Mouse (Mus musculus): ENCODE data around the gene H2-M2. TPM values are rescaled to one million over a fixed set of nuclear protein-coding genes. Genes with fewer than 3 reads are reported as not detected.
"Not testable (repeated sequence)": the region's sequence is repeated elsewhere in the genome, so short reads cannot be mapped to it uniquely, and the experiment has no call there.

H2-M2 gene
- not detected in 2 replicates for polyA plus RNA-seq (2014; fragmentation: Nextera tagmentation; extraction: Ambion mirVana)

GRCm38 (mm10) chr17:37483452-37483851 is at the start of gene H2-M2:
Gene H2-M2 (minus strand): TSS chr17:37483552.
- Histone ChIP-seq H3K4me3 (ENCODE audit: low read depth, low read length) (no peak within 1 kb of the TSS), H3K9ac (ENCODE audit: low read length) (no peak within 1 kb of the TSS), H3K4me2 (ENCODE audit: low read length) (no peak within 1 kb of the TSS), H3K9me3 (replicated peaks; ENCODE audit: control insufficient read depth, low read length) (0 out of 2 replicates have a peak, but pooled peaks cover 2% of the 10 kb centered on the region), H3K36me3 (ENCODE audit: control insufficient read depth, insufficient read depth, low read length) (no peaks in the 10 kb centered on the region), H3K27ac (ENCODE audit: low read depth, low read length) (no peak within 1 kb of the TSS), H3K27me3 (replicated peaks; ENCODE audit: control insufficient read depth, insufficient read depth, low read length) (no peaks in the 10 kb centered on the region), H3K4me1 (ENCODE audit: control insufficient read depth, insufficient read depth, low read length) (no peaks in the 10 kb centered on the region)
- 82% methylated on average over 2 of the region's 2 CpGs for WGBS
- no peak for ATAC-seq
- DNase-seq (ENCODE audit: low spot score), result no peak

- WGBS, result 72% methylated on average over 1 of the region's 1 CpGs
Measured at GRCm38 (mm10) chr17:37525427-37525826, 42.1 kb upstream of the H2-M2 start.

GRCm38 (mm10) chr17:37524612-37525011 is 41.3 kb upstream of the H2-M2 start:
- not testable (repeated sequence) for DNase-seq (ENCODE audit: low spot score)

More at GRCm38 (mm10) chr17:37525427-37525826, 42.1 kb upstream of the H2-M2 start:
- ATAC-seq; H3K27me3 ChIP-seq (replicated peaks; ENCODE audit: control insufficient read depth, insufficient read depth, low read length); H3K9ac ChIP-seq (ENCODE audit: low read length); H3K36me3 ChIP-seq (ENCODE audit: control insufficient read depth, insufficient read depth, low read length); H3K4me1 ChIP-seq (ENCODE audit: control insufficient read depth, insufficient read depth, low read length); H3K27ac ChIP-seq (ENCODE audit: low read depth, low read length); H3K4me3 ChIP-seq (ENCODE audit: low read depth, low read length); H3K4me2 ChIP-seq (ENCODE audit: low read length); H3K9me3 ChIP-seq (replicated peaks; ENCODE audit: control insufficient read depth, low read length); DNase-seq (ENCODE audit: low spot score): not testable (repeated sequence)

GRCm38 (mm10) chr17:37507730-37508129 is 24.4 kb upstream of the H2-M2 start, which contains the start of gene Olfr111:
Gene Olfr111 (plus strand): TSS chr17:37508030.
- no peak within 1 kb of the TSS for H3K4me2 ChIP-seq (ENCODE audit: low read length)
- H3K9ac ChIP-seq (ENCODE audit: low read length), result no peak within 1 kb of the TSS
- H3K9me3 ChIP-seq (replicated peaks; ENCODE audit: control insufficient read depth, low read length), result no peaks in the 10 kb centered on the region
- ATAC-seq, result no peak
- no peak within 1 kb of the TSS for H3K27ac ChIP-seq (ENCODE audit: low read depth, low read length)
- H3K36me3 ChIP-seq (ENCODE audit: control insufficient read depth, insufficient read depth, low read length), result no peaks in the 10 kb centered on the region
- no peaks in the 10 kb centered on the region for H3K27me3 ChIP-seq (replicated peaks; ENCODE audit: control insufficient read depth, insufficient read depth, low read length)
- WGBS, result 93% methylated on average over 4 of the region's 4 CpGs
- H3K4me1 ChIP-seq (ENCODE audit: control insufficient read depth, insufficient read depth, low read length), result no peaks in the 10 kb centered on the region
- DNase-seq (ENCODE audit: low spot score), result no peak
- H3K4me3 ChIP-seq (ENCODE audit: low read depth, low read length), result no peak within 1 kb of the TSS

More at GRCm38 (mm10) chr17:37524612-37525011, 41.3 kb upstream of the H2-M2 start:
- H3K4me3 ChIP-seq (ENCODE audit: low read depth, low read length); H3K36me3 ChIP-seq (ENCODE audit: control insufficient read depth, insufficient read depth, low read length); H3K9ac ChIP-seq (ENCODE audit: low read length); H3K27ac ChIP-seq (ENCODE audit: low read depth, low read length); ATAC-seq; H3K9me3 ChIP-seq (replicated peaks; ENCODE audit: control insufficient read depth, low read length); H3K27me3 ChIP-seq (replicated peaks; ENCODE audit: control insufficient read depth, insufficient read depth, low read length); H3K4me2 ChIP-seq (ENCODE audit: low read length); H3K4me1 ChIP-seq (ENCODE audit: control insufficient read depth, insufficient read depth, low read length): not testable (repeated sequence)

- no peaks in the 10 kb centered on the region for H3K4me1 ChIP-seq (ENCODE audit: control insufficient read depth, insufficient read depth, low read length)
- no peak within 1 kb of the TSS for H3K4me2 ChIP-seq (ENCODE audit: low read length)
- no peak within 1 kb of the TSS for H3K9ac ChIP-seq (ENCODE audit: low read length)
- DNase-seq (ENCODE audit: low spot score) (no peak), ATAC-seq (no peak)
- no peak within 1 kb of the TSS for H3K4me3 ChIP-seq (ENCODE audit: low read depth, low read length)
- H3K9me3 ChIP-seq (replicated peaks; ENCODE audit: control insufficient read depth, low read length), result no peaks in the 10 kb centered on the region
- H3K27me3 ChIP-seq (replicated peaks; ENCODE audit: control insufficient read depth, insufficient read depth, low read length), result no peaks in the 10 kb centered on the region
- H3K27ac ChIP-seq (ENCODE audit: low read depth, low read length), result no peak within 1 kb of the TSS
- no peaks in the 10 kb centered on the region for H3K36me3 ChIP-seq (ENCODE audit: control insufficient read depth, insufficient read depth, low read length)
- 69% methylated on average over 1 of the region's 1 CpGs for WGBS
Measured at GRCm38 (mm10) chr17:37491930-37492518, 8.7 kb upstream of the H2-M2 start, which contains the start of gene Olfr110. Gene Olfr110 (plus strand): TSS chr17:37492468.

- Histone ChIP-seq H3K36me3 (ENCODE audit: control insufficient read depth, insufficient read depth, low read length) (no peaks in the 10 kb centered on the region), H3K9ac (ENCODE audit: low read length) (no peak within 1 kb of the TSS), H3K27me3 (replicated peaks; ENCODE audit: control insufficient read depth, insufficient read depth, low read length) (no peaks in the 10 kb centered on the region), H3K27ac (ENCODE audit: low read depth, low read length) (no peak within 1 kb of the TSS), H3K4me1 (ENCODE audit: control insufficient read depth, insufficient read depth, low read length) (no peaks in the 10 kb centered on the region), H3K9me3 (replicated peaks; ENCODE audit: control insufficient read depth, low read length) (no peaks in the 10 kb centered on the region), H3K4me3 (ENCODE audit: low read depth, low read length) (no peak within 1 kb of the TSS), H3K4me2 (ENCODE audit: low read length) (no peak within 1 kb of the TSS)
- 92% methylated on average over 1 of the region's 1 CpGs for WGBS
- DNase-seq (ENCODE audit: low spot score) (no peak), ATAC-seq (no peak)
Measured at GRCm38 (mm10) chr17:37458616-37459015, 24.7 kb downstream of the H2-M2 start, which contains the start of gene Olfr109. Gene Olfr109 (plus strand): TSS chr17:37458916.

- H3K4me3 ChIP-seq (ENCODE audit: low read depth, low read length), result no peak within 1 kb of the TSS
- no peak within 1 kb of the TSS for H3K9ac ChIP-seq (ENCODE audit: low read length)
- ATAC-seq (no peak), DNase-seq (ENCODE audit: low spot score) (no peak)
- no peaks in the 10 kb centered on the region for H3K27me3 ChIP-seq (replicated peaks; ENCODE audit: control insufficient read depth, insufficient read depth, low read length)
- 69% methylated on average over 1 of the region's 1 CpGs for WGBS
- no peaks in the 10 kb centered on the region for H3K4me1 ChIP-seq (ENCODE audit: control insufficient read depth, insufficient read depth, low read length)
- no peak within 1 kb of the TSS for H3K27ac ChIP-seq (ENCODE audit: low read depth, low read length)
- no peaks in the 10 kb centered on the region for H3K9me3 ChIP-seq (replicated peaks; ENCODE audit: control insufficient read depth, low read length)
- no peaks in the 10 kb centered on the region for H3K36me3 ChIP-seq (ENCODE audit: control insufficient read depth, insufficient read depth, low read length)
- H3K4me2 ChIP-seq (ENCODE audit: low read length), result no peak within 1 kb of the TSS
Measured at GRCm38 (mm10) chr17:37445180-37445579, 38.2 kb downstream of the H2-M2 start, which contains the start of gene Olfr108. Gene Olfr108 (plus strand): TSS chr17:37445480.

Other genes with a start within 250 kb of the H2-M2 start
- gene Olfr97, start 246.2 kb downstream of the H2-M2 start, polyA plus RNA-seq (2014; fragmentation: Nextera tagmentation; extraction: Ambion mirVana), result not detected in 2 replicates
- not detected in 2 replicates for gene Olfr98, start 219.8 kb downstream of the H2-M2 start, polyA plus RNA-seq (2014; fragmentation: Nextera tagmentation; extraction: Ambion mirVana)
- gene H2-M3, start 213.3 kb downstream of the H2-M2 start, polyA plus RNA-seq (2014; fragmentation: Nextera tagmentation; extraction: Ambion mirVana), result 1.1 and 1.2 TPM in 2 replicates
- gene Olfr99, start 200.1 kb downstream of the H2-M2 start, polyA plus RNA-seq (2014; fragmentation: Nextera tagmentation; extraction: Ambion mirVana), result not detected in 2 replicates
- gene Olfr101, start 179.2 kb downstream of the H2-M2 start, polyA plus RNA-seq (2014; fragmentation: Nextera tagmentation; extraction: Ambion mirVana), result not detected in 2 replicates
- gene Olfr102, start 166.5 kb downstream of the H2-M2 start, polyA plus RNA-seq (2014; fragmentation: Nextera tagmentation; extraction: Ambion mirVana), result not detected in 2 replicates
- not detected in 2 replicates for gene Olfr103, start 143.9 kb downstream of the H2-M2 start, polyA plus RNA-seq (2014; fragmentation: Nextera tagmentation; extraction: Ambion mirVana)
- gene Olfr104-ps, start 124.0 kb downstream of the H2-M2 start, polyA plus RNA-seq (2014; fragmentation: Nextera tagmentation; extraction: Ambion mirVana), result not detected in 2 replicates
- not detected in 2 replicates for gene Olfr105-ps, start 104.5 kb downstream of the H2-M2 start, polyA plus RNA-seq (2014; fragmentation: Nextera tagmentation; extraction: Ambion mirVana)
- gene Olfr106-ps, start 93.2 kb downstream of the H2-M2 start, polyA plus RNA-seq (2014; fragmentation: Nextera tagmentation; extraction: Ambion mirVana), result not detected in 2 replicates
- gene Olfr107, start 84.3 kb downstream of the H2-M2 start, polyA plus RNA-seq (2014; fragmentation: Nextera tagmentation; extraction: Ambion mirVana), result not detected in 2 replicates
- not detected in 2 replicates for gene Olfr108, start 38.1 kb downstream of the H2-M2 start, polyA plus RNA-seq (2014; fragmentation: Nextera tagmentation; extraction: Ambion mirVana)
- not detected in 2 replicates for gene Olfr109, start 24.6 kb downstream of the H2-M2 start, polyA plus RNA-seq (2014; fragmentation: Nextera tagmentation; extraction: Ambion mirVana)
- gene Olfr110, start 8.9 kb upstream of the H2-M2 start, polyA plus RNA-seq (2014; fragmentation: Nextera tagmentation; extraction: Ambion mirVana), result not detected in 2 replicates
- gene Olfr111, start 24.5 kb upstream of the H2-M2 start, polyA plus RNA-seq (2014; fragmentation: Nextera tagmentation; extraction: Ambion mirVana), result not detected in 2 replicates
- gene Olfr112, start 85.9 kb upstream of the H2-M2 start, polyA plus RNA-seq (2014; fragmentation: Nextera tagmentation; extraction: Ambion mirVana), result not detected in 2 replicates
- gene Olfr113, start 94.1 kb upstream of the H2-M2 start, polyA plus RNA-seq (2014; fragmentation: Nextera tagmentation; extraction: Ambion mirVana), result not detected in 2 replicates
- not detected in 2 replicates for gene Olfr114, start 109.2 kb upstream of the H2-M2 start, polyA plus RNA-seq (2014; fragmentation: Nextera tagmentation; extraction: Ambion mirVana)
- not detected in 2 replicates for gene Olfr115, start 143.6 kb upstream of the H2-M2 start, polyA plus RNA-seq (2014; fragmentation: Nextera tagmentation; extraction: Ambion mirVana)
- not detected in 2 replicates for gene Olfr116, start 143.6 kb upstream of the H2-M2 start, polyA plus RNA-seq (2014; fragmentation: Nextera tagmentation; extraction: Ambion mirVana)
- gene Olfr117, start 180.2 kb upstream of the H2-M2 start, polyA plus RNA-seq (2014; fragmentation: Nextera tagmentation; extraction: Ambion mirVana), result not detected in 2 replicates
- not detected in 2 replicates for gene Olfr118, start 183.4 kb upstream of the H2-M2 start, polyA plus RNA-seq (2014; fragmentation: Nextera tagmentation; extraction: Ambion mirVana)
- not detected in 2 replicates for gene Olfr119, start 213.0 kb upstream of the H2-M2 start, polyA plus RNA-seq (2014; fragmentation: Nextera tagmentation; extraction: Ambion mirVana)
- not detected in 2 replicates for gene Olfr120, start 238.3 kb upstream of the H2-M2 start, polyA plus RNA-seq (2014; fragmentation: Nextera tagmentation; extraction: Ambion mirVana)